Mouse (Mus musculus): ENCODE results near the gene Rtl5. TPM values are rescaled to one million over a fixed set of nuclear protein-coding genes. Genes with fewer than 3 reads are reported as not detected.

The Rtl5 gene
- polyA plus RNA-seq, 1 experiment from 2014 or later = 1.7 TPM

DNA sequence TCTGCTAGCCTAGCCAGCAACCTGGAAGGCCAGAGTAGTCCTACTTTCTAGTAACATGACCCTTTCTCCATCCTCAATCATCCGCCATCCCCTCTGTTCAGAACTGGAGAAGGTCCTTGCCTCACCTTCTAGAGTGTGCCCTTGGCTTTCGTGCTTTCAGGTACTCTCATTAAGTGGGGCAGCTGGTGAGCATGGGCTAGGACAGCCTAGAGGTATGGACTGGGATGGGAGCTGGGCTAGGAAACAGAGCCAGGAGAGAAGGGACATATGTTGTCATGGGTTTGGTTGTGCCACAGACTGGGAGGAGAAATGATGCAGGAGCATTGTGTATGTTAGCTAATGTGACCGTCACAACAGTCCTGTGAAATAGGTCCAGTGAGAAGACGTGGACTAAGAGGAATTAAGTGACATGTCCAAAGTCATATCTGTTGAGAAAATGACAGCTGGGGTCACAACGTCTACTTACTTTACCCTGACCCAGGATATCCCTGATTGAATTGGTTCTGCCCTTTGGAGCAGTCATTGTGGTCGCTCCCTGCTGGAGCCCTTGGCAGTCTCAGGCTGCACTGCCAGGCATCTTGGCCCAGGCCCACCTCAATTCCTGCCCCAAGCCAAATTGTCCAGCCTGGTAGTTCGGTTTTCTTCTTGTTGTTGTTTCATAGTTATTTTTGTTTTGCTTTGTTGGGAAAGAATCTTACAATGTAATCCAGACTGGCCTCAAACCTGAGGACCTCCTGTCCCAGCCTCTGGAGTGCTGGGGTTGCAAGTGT, 51.4 kb downstream of the Rtl5 start:
- Histone ChIP-seq H3K27ac (ENCODE audit: low read length) (peak overlapping the region; percentile 38), H3K9me3 (ENCODE audit: low read length) (no peaks in the 10 kb centered on the region), H3K36me3 (ENCODE audit: insufficient read depth, low read length) (no peaks in the 10 kb centered on the region), H3K9ac (replicated peaks; ENCODE audit: low read depth) (no peak overlapping the region), H3K4me2 (replicated peaks; ENCODE audit: low read depth, low read length) (no peak overlapping the region), H3K4me3 (ENCODE audit: low read depth, low read length) (no peak overlapping the region), H3K27me3 (replicated peaks; ENCODE audit: insufficient read depth, low read length) (no peaks in the 10 kb centered on the region), H3K4me1 (ENCODE audit: insufficient read depth, low read depth, low read length) (no peaks in the 10 kb centered on the region)
- no peak for ATAC-seq
- DNase-seq (ENCODE audit: low spot score) = no peak
- WGBS = 63% methylated on average over 7 of the region's 7 CpGs
- TF ChIP-seq CTCF (IDR thresholded peaks at IDR 0.05) = no peak
- TF ChIP-seq EP300 (IDR thresholded peaks at IDR 0.05) = no peak

DNA sequence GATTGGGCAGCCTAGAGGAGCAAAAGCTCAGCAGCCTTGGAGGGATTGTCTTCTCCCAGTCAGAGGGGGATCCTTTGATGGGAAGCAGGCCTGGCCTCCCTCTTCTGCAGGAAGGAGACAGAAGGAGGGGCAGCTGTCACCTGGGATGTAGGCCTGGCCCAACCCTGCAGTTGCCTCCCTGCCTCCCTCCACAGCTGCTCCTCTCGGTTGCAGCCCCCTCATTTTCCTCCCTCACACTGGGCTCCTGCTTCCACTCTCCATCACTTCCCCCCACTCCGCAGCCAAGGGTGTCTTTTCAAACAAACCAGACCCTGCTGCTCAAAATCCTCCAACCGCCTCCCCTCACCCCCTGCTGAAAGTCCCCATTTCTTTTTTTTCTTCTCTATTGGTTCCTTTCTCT, 52.2 kb downstream of the Rtl5 start:
- ATAC-seq = 0 out of 2 replicates have a peak, but pooled peaks have one; percentile 19
- no peak for DNase-seq (ENCODE audit: low spot score)
- H3K4me2 ChIP-seq (replicated peaks; ENCODE audit: low read depth, low read length) = peak overlapping the region; percentile 30; the same call in 1 of the 2 replicates

DNA sequence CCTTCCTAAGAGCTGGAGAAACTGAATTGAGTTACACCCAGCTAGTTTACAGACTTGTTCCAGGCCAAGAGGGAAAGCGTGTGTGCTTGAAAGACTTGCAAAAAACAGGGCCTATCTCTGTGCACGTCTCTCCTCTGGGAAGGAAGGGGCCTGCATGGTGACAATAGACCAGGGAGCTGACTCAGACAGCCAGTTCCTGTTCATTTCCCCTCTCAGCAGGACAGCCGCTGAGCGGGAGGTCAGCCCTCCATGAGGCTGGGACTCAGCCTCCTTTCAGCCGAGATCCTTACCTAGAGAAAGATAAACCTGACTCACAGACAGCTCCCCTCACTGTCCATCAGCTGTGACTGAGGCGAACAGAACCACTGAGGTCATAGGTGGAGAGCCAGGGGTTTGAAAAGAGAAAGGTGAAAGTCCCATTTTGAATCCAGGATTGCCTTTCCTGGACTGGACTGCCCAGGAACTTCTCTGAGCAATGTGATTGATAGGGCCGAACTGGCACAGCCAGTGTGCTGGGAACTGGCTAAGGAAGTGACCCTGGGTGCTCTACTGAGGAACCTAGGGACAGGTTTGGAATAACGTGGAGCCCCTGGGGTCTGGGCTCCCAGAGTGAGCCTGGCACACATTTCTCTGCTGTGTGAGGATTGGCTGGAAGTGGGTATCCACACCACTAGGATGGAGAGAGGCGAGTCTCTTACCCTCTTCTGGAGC, 53.7 kb downstream of the Rtl5 start:
- Histone ChIP-seq H3K4me2 (replicated peaks; ENCODE audit: low read depth, low read length) (peak overlapping the region; percentile 30), H3K4me3 (ENCODE audit: low read depth, low read length) (0 out of 2 replicates have a peak overlapping the region, but pooled peaks have one; percentile 10), H3K27ac (ENCODE audit: low read length) (peak overlapping the region; percentile 62), H3K4me1 (ENCODE audit: insufficient read depth, low read depth, low read length) (no peaks in the 10 kb centered on the region), H3K9ac (replicated peaks; ENCODE audit: low read depth) (no peak overlapping the region), H3K36me3 (ENCODE audit: insufficient read depth, low read length) (no peaks in the 10 kb centered on the region), H3K27me3 (replicated peaks; ENCODE audit: insufficient read depth, low read length) (no peaks in the 10 kb centered on the region), H3K9me3 (ENCODE audit: low read length) (no peaks in the 10 kb centered on the region)
- 33% methylated on average over 7 of the region's 9 CpGs for WGBS
- ATAC-seq (peak; percentile 70), DNase-seq (ENCODE audit: low spot score) (peak; percentile 32)
- no peak for TF ChIP-seq EP300 (IDR thresholded peaks at IDR 0.05)
- no peak for TF ChIP-seq CTCF (IDR thresholded peaks at IDR 0.05)

More for the DNA sequence above, 52.2 kb downstream of the Rtl5 start:
- H3K4me1 ChIP-seq (ENCODE audit: insufficient read depth, low read depth, low read length) = no peaks in the 10 kb centered on the region
- no peak for TF ChIP-seq EP300 (IDR thresholded peaks at IDR 0.05)
- TF ChIP-seq CTCF (IDR thresholded peaks at IDR 0.05) = no peak
- no peaks in the 10 kb centered on the region for H3K9me3 ChIP-seq (ENCODE audit: low read length)
- no peak overlapping the region for H3K9ac ChIP-seq (replicated peaks; ENCODE audit: low read depth)
- H3K36me3 ChIP-seq (ENCODE audit: insufficient read depth, low read length) = no peaks in the 10 kb centered on the region
- H3K27ac ChIP-seq (ENCODE audit: low read length) = no peak overlapping the region
- no peak overlapping the region for H3K4me3 ChIP-seq (ENCODE audit: low read depth, low read length)
- WGBS = 42% methylated on average over 3 of the region's 3 CpGs
- H3K27me3 ChIP-seq (replicated peaks; ENCODE audit: insufficient read depth, low read length) = no peaks in the 10 kb centered on the region

Other genes with a start within 250 kb of the Rtl5 start
- gene Nhsl2, start 221.9 kb downstream of the Rtl5 start, polyA plus RNA-seq (2015; fragmentation: Nextera tagmentation; extraction: Ambion mirVana) = 3.4 and 3.6 TPM in 2 replicates
- gene Pin4, start 48.1 kb upstream of the Rtl5 start, polyA plus RNA-seq (2015; fragmentation: Nextera tagmentation; extraction: Ambion mirVana) = 41.4 and 58.7 TPM in 2 replicates
- gene Ercc6l, start 85.8 kb upstream of the Rtl5 start, polyA plus RNA-seq (2015; fragmentation: Nextera tagmentation; extraction: Ambion mirVana) = 0.87 and 1.1 TPM in 2 replicates
- gene Rps4x, start 118.1 kb upstream of the Rtl5 start, polyA plus RNA-seq (2015; fragmentation: Nextera tagmentation; extraction: Ambion mirVana) = 614 and 632 TPM in 2 replicates
- 3.3 and 3.6 TPM in 2 replicates for gene Cited1, start 180.9 kb upstream of the Rtl5 start, polyA plus RNA-seq (2015; fragmentation: Nextera tagmentation; extraction: Ambion mirVana)

All from lung, postnatal 0 days (tissue).